Mouse (Mus musculus) naive thymus-derived CD4-positive, alpha-beta T cell, adult 5 months (primary cell): ENCODE measurements around the gene Rrbp1. TPM values are rescaled to one million over a fixed set of nuclear protein-coding genes. Genes with fewer than 3 reads are reported as not detected.

Source experiments
- polyA plus RNA-seq: library from polyadenylated mRNA; unstranded; fragments of 100-300 nt; shearing (Covaris generic); gene quantifications from one replicate; pipeline ENCODE4 v1.2.1, GENCODE M21; 2017

Gene Rrbp1
- polyA plus RNA-seq, result 31.6 TPM

DNA sequence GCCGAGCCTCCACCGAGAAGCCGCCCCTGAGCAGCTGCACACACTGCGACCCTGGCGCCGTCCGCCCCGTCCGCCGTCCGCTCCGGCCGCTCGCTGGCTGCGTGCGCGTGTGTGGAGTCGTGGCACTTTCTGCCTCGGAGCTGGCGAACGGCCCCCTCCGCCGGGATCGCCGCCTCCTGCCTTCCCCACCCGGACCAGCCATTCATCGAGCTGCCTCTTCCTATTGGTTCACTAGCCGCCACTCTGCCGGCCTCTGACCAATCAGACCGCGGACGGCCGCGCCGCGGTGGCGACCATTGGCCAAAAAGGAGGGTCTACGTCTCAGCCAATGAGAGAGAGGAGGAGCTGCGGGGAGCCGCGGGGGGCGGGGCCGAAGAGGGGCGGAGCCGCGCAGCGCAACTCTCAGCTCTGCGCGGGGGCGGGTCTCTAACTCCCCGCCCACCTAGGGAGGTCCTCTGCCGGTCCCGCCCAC is at the start of gene Rrbp1:
Gene Rrbp1 (minus strand): TSS at position 184 of the 472 bp plus-strand sequence.

DNA sequence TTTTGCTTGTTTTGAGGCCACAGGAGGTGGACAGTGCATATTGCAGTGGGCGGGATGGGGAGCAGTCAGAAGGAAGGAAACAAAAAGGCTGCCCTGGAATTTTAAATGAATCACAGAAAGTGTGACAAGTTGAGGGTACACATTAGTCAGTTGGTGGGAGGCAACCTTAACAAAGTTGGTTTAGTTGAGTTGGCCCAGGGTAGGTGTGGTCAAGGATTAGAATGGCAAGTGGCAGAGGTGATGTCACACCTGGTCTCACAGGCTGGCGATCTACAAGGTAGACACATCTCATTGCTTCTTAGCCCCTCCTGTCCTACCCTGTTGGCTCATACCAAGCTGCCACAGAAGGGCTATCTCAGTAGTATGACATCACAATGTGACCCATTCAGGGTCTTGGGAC is 21.6 kb upstream of the Rrbp1 start, which contains the start of gene Banf2:
Gene Banf2 (plus strand): TSS at position 396 of the 400 bp plus-strand sequence.

DNA sequence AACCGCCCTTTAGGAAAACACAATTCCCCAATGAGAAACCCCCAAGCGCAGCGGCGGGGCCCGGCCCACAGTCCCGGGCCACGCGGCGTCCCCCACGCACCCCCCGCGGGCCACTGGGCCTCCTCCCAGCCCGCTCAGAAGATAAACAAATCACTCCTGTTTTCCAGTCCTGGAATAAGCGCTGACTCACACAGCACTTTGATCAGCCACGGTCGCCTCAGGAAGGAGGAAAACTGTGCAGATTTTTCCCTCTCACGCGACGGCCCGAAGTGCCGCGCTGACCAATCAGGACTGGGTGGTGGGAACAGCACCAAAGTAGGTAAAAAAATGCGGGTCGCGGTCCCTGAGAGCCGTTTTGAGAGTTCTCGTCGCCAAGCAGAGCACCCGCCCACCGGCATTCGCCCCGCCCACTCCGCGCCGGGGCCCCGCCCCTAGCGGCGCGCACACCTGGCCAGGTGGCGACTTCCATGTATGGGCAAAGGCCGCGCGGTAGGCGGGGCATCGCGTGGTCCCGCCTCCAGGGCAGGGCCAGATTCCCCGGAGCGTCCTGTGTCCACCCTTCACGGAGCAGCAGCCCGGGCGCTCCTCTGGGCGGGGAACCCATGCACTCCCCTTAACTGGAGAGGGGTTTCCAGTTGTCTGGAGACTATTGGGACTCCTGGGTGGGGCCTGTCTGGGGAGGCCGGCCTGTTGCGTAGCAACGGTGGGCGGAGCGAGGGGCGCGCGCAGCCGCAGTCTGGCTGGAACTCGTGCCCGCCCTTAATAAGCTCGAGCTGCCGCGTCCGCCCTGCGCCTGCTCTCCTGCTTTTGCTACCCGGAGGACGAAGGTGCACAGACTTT is 96.1 kb downstream of the Rrbp1 start, which contains the start of gene Dstn:
Gene Dstn (plus strand): TSS at position 561 of the 840 bp plus-strand sequence.

Other genes with a start within 250 kb of the Rrbp1 start
- not detected for gene Bfsp1, start 148.1 kb downstream of the Rrbp1 start, polyA plus RNA-seq
- 6.4 TPM for gene Dstn, start 95.9 kb downstream of the Rrbp1 start, polyA plus RNA-seq
- not detected for gene Banf2, start 21.8 kb upstream of the Rrbp1 start, polyA plus RNA-seq